Mouse (Mus musculus) left cerebral cortex, adult 2 months (tissue): ENCODE results near the gene Slc44a1. TPM values are rescaled to one million over a fixed set of nuclear protein-coding genes. Genes with fewer than 3 reads are reported as not detected.

Experiments used
- DNase-seq, 2 experiments: peaks; one replicate each; pipeline ENCODE4 v3.0.0; 2021 to 2022; ENCODE audit warnings: low spot score in 2 of 2, mixed read lengths in 1 of 2; ENCODE audit errors: extremely low spot score in 1 of 2
- H3K27ac ChIP-seq: fragments of 200-600 bp; 2 replicates; pipeline ENCODE4 v1.8.1; 2022
- H3K4me3 ChIP-seq: fragments of 200-600 bp; 2 replicates; pipeline ENCODE4 v1.8.1; 2022
- CTCF ChIP-seq: fragments of 200-600 bp; IDR thresholded peaks from 2 replicates; pipeline ENCODE4 v1.8.1; 2022; ENCODE audit warnings: antibody characterized with exemption, mild to moderate bottlenecking, moderate library complexity
- intact Hi-C: fragments of 180-260 bp; cut with DNase I; formaldehyde crosslinking; loops from one replicate; pipeline ENCODE4 v1.15.1; 2025
- total RNA-seq, 2 experiments: library from RNA; stranded (reverse); gene quantifications; 2 replicates each; pipeline ENCODE4 v1.2.3; 2021

Gene Slc44a1
- total RNA-seq, 2 experiments from 2014 or later: 58.8 to 59.5 TPM

DNA sequence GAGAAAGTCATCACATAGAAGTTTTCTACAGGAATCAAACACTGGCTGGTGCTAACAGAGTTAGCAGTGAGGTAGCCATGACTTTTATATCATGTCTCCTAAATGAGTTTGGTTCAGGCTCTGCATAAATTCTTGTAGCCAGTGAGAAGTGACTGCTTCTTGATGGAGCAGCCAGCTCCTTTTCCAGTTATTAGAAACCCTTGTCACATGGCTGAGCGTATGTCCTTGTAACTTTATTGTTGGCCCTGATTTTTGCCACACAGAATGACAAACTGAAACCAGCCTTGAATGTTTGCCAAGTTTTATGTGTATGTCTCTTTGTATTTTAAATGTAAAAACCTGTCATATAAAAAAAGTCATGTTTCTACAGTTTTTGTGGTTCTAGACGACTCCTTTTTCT is 15.7 kb downstream of the Slc44a1 start:
- H3K4me3 ChIP-seq: no peak overlapping the region
- intact Hi-C loops: no loop called here
- no peak for DNase-seq
- no peak for TF ChIP-seq CTCF
- H3K27ac ChIP-seq: no peak overlapping the region

- intact Hi-C loops: no loop called here
- DNase-seq: no peak
- Histone ChIP-seq H3K4me3 (no peak overlapping the region), H3K27ac (no peak overlapping the region)
- TF ChIP-seq CTCF: no peak
Observed at GRCm38 (mm10) chr4:53456570-53456969, 16.4 kb downstream of the Slc44a1 start.

- Histone ChIP-seq H3K27ac (no peak overlapping the region), H3K4me3 (no peak overlapping the region)
- intact Hi-C loops: no loop called here
- TF ChIP-seq CTCF: no peak
- no peak for DNase-seq
Observed at GRCm38 (mm10) chr4:53458503-53458902, 18.3 kb downstream of the Slc44a1 start.

- no peak for DNase-seq
Observed at GRCm38 (mm10) chr4:53459697-53460096, 19.5 kb downstream of the Slc44a1 start.

DNA sequence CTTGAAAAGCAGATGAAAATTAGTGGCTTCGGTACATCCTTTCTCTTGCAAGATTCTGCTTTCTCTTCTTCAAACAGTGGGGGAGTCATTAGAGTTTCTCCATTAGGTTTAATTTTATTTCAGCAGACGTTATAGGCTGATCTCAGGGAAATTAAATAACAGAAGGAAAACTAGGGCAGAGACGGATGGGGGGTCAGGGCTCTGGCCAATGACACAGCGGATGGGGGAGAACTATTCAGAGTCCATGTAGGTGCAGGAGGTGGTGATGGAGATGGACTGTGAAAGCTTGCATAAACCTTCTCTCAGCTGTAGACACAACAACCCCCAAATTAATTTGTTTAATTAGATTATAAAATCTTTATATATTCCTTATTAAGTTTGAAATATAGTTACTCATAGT is 20.8 kb downstream of the Slc44a1 start:
- Histone ChIP-seq H3K4me3 (no peak overlapping the region), H3K27ac (no peak overlapping the region)
- intact Hi-C loops: no loop called here
- no peak for DNase-seq
- TF ChIP-seq CTCF: no peak

More at GRCm38 (mm10) chr4:53459697-53460096, 19.5 kb downstream of the Slc44a1 start:
- no peak overlapping the region for H3K4me3 ChIP-seq
- no peak overlapping the region for H3K27ac ChIP-seq
- intact Hi-C loops: no loop called here
- TF ChIP-seq CTCF: no peak

GRCm38 (mm10) chr4:53462069-53462468 is 21.9 kb downstream of the Slc44a1 start:
- no peak for DNase-seq
- intact Hi-C loops: no loop called here
- TF ChIP-seq CTCF: no peak
- Histone ChIP-seq H3K4me3 (no peak overlapping the region), H3K27ac (no peak overlapping the region)

DNA sequence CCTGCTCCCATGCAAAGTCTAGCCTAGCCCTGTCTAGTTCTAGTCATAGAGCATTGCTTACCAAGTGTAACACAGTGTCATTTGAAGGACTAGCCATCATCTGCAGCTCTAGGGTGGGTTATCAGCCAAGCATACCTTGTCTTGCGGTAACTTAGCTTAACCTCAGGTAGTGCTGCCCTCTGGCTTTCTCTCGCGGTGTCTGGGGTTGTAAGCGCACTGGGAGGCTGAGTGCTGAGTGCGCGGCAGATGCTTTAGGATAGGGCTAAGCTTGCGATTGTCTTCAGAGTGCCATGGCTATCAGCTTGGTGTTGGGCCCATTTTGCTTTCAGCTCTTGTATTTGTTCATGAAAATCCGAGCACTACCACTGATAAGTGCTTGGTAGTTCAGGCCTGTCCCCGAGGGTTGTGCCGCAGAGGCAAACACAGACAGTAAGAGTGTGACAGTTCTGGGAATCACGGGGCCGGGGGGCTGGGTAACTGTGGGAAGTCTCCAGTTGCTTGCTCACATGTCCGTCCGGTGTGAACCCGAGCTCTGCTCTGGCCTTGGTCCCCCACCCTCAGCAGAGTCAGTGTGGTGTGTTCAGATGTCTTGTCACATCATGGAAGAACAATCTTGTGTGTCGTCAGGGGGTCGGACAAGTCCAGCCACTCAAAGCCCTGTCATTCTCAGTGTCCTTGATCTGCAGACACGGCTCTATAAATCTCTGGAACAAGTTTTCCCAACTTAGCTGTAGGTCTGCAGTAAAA is 22.5 kb downstream of the Slc44a1 start:
- H3K4me3 ChIP-seq: no peak overlapping the region
- TF ChIP-seq CTCF: no peak; the same call in 1 of the 2 replicates
- H3K27ac ChIP-seq: no peak overlapping the region
- DNase-seq: no peak
- intact Hi-C loops: no loop called here

DNA sequence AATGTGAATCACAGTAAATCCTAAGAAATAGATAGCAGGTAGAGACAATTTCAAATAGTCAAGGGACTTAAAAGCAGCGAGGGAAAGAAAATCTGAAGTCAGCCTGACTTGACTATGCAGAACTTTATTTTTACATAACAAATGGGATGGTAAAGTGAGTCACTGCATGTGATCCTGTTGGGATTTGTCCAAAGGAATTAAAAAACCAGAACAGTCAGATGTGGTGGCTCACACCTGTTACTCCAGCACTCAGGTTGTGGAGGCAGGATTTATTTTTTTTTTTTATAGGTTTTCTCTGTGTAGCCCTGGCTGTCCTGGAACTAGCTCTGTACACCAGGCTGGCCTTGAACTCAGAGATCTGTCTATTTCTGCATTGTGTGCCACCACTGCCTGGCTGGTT is 25.7 kb downstream of the Slc44a1 start:
- intact Hi-C loops: no loop called here
- TF ChIP-seq CTCF: no peak
- H3K27ac ChIP-seq: no peak overlapping the region
- H3K4me3 ChIP-seq: no peak overlapping the region
- no peak for DNase-seq

DNA sequence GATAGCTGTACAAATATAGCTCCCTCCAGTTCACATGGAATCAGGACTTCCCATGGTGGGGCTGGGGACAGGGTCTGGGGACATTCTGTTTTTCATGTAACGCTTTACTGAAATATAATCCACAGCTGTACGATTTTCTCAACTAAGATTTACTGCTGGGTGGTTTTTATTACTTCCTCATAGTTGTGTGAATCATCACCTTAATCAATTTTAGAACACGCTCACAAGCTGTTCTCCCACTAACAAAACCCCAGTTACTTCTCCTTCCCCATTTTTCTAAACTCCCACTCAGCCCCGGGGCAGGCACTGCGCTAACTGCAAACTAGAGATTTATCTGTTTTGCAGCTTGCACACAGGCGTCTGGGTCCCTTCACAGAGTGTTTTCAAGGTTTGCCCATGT is 28.8 kb downstream of the Slc44a1 start:
- no peak overlapping the region; the same call in 1 of the 2 replicates for H3K27ac ChIP-seq
- no peak for TF ChIP-seq CTCF
- intact Hi-C loops: no loop called here
- DNase-seq: peak in 1 of 2 experiments; percentile 51
- no peak overlapping the region for H3K4me3 ChIP-seq

GRCm38 (mm10) chr4:53474109-53474508 is 33.9 kb downstream of the Slc44a1 start:
- intact Hi-C loops: no loop called here
- no peak overlapping the region for H3K27ac ChIP-seq

DNA sequence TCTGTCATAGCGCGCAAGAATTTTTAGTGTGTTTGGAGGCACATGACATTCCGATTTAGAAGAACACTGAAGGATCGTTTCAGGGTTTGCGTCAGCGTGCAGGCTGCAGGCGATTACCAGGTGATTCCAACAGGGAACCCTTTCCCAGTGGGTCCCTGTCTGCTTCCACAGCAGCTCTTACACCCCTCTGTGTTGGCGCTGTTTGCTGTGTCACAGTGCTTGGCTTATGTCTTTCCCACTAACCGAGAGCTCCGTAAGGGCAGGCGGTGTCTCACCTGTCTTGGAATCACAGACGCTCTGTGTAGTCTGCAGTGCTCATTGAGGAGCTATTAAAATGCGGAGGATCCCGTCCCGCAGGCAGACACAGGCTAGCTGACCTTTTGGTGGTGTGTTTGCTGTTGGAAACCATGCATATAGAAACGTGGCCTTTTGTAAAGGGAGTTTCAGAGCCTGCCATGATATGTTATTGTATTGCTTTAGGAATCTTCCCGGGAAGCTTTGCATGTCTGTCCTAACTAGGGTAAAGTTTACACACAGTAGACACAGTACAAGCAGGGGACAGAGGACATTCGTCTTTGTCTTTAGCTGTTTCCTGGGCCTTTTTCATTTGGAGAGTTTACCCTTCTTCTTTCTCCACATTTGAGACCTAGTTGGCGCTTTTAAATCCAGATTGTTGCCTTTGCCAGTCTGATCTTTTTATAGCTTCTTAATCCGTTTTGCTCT is 35.2 kb downstream of the Slc44a1 start:
- no peak for DNase-seq
- H3K4me3 ChIP-seq: no peak overlapping the region
- peak overlapping the region; percentile 34 for H3K27ac ChIP-seq
- intact Hi-C loops: loop anchor here (5.0 kb wide), 2 partner anchors 33 to 42 kb away; partner anchors contain the start of gene Slc44a1
- TF ChIP-seq CTCF: no peak

More at GRCm38 (mm10) chr4:53474109-53474508, 33.9 kb downstream of the Slc44a1 start:
- H3K4me3 ChIP-seq: no peak overlapping the region
- DNase-seq: no peak
- TF ChIP-seq CTCF: no peak

- TF ChIP-seq CTCF: no peak
- no peak overlapping the region for H3K4me3 ChIP-seq
- peak overlapping the region; percentile 20; the same call in 1 of the 2 replicates for H3K27ac ChIP-seq
- intact Hi-C loops: loop anchor here (5.0 kb wide), 2 partner anchors 36 to 39 kb away; partner anchors contain the start of gene Slc44a1
- DNase-seq: no peak
Observed at GRCm38 (mm10) chr4:53478644-53479043, 38.4 kb downstream of the Slc44a1 start.
